Mouse (Mus musculus): ENCODE measurements around the gene Gm28551. TPM values are rescaled to one million over a fixed set of nuclear protein-coding genes. Genes with fewer than 3 reads are reported as not detected.

The Gm28551 gene
- total RNA-seq, 2 experiments from 2014 or later = not detected

- ATAC-seq (replicated peaks; ENCODE audit: poor library complexity) = no peak
Measured at GRCm38 (mm10) chr1:53291197-53291596, 61.3 kb downstream of the Gm28551 start.

Other genes starting within 250 kb of the Gm28551 start
- not detected in 2 replicates for gene 1700019A02Rik, start 165.0 kb downstream of the Gm28551 start, total RNA-seq (2015)
- not detected in 2 replicates for gene 1700019A02Rik, start 165.0 kb downstream of the Gm28551 start, total RNA-seq (2017)
- gene Pms1, start 55.6 kb downstream of the Gm28551 start, total RNA-seq (2015) = 12.3 and 14.3 TPM in 2 replicates
- gene Pms1, start 55.6 kb downstream of the Gm28551 start, total RNA-seq (2017) = 14.0 and 16.3 TPM in 2 replicates
- gene Ormdl1, start 55.6 kb downstream of the Gm28551 start, total RNA-seq (2015) = 28.1 and 29.8 TPM in 2 replicates
- 27.3 and 29.8 TPM in 2 replicates for gene Ormdl1, start 55.6 kb downstream of the Gm28551 start, total RNA-seq (2017)
- gene Gm28778, start 55.6 kb downstream of the Gm28551 start, total RNA-seq (2015) = not detected in 2 replicates
- gene Gm28778, start 55.6 kb downstream of the Gm28551 start, total RNA-seq (2017) = not detected in 2 replicates
- 13.8 and 20.1 TPM in 2 replicates for gene Osgepl1, start 39.0 kb downstream of the Gm28551 start, total RNA-seq (2015)
- gene Osgepl1, start 39.0 kb downstream of the Gm28551 start, total RNA-seq (2017) = 7.6 and 10.2 TPM in 2 replicates
- gene Asdurf, start within 50 bp of the Gm28551 start, total RNA-seq (2015) = not detected in 2 replicates
- 232 and 264 TPM in 2 replicates for gene Asdurf, start within 50 bp of the Gm28551 start, total RNA-seq (2017)
- 125 and 129 TPM in 2 replicates for gene Asnsd1, start 85 bp upstream of the Gm28551 start, total RNA-seq (2015)
- 106 and 115 TPM in 2 replicates for gene Asnsd1, start 85 bp upstream of the Gm28551 start, total RNA-seq (2017)

Data from megakaryocyte progenitor cell, adult 5-6 weeks (primary cell).